Mouse (Mus musculus) forebrain, embryonic 16.5 days (tissue): Measurements from ENCODE around the gene Ggt5. TPM values are rescaled to one million over a fixed set of nuclear protein-coding genes. Genes with fewer than 3 reads are reported as not detected.

ENCODE experiments used
- ATAC-seq: fragments of 200-750 bp; cut with Nextera tagmentation; 2 replicates; pipeline ENCODE4 v1.8.0; 2017; ENCODE audit warnings: mild to moderate bottlenecking, moderate library complexity
- H3K27ac ChIP-seq: fragments of 300-500 bp; sonication (generic); 2 replicates; pipeline ENCODE4 v1.5.1; 2014; ENCODE audit warnings: low read length, control low read depth
- H3K27me3 ChIP-seq: fragments of 300-500 bp; sonication (generic); replicated peaks from 2 replicates; pipeline ENCODE4 v1.6.1; 2014; ENCODE audit warnings: low read length; ENCODE audit not compliant: control insufficient read depth, insufficient read depth
- H3K36me3 ChIP-seq: fragments of 300-500 bp; sonication (generic); 2 replicates; pipeline ENCODE4 v1.6.1; 2014; ENCODE audit not compliant: control insufficient read depth, insufficient read depth
- H3K4me1 ChIP-seq: fragments of 300-500 bp; sonication (generic); replicated peaks from 2 replicates; pipeline ENCODE4 v1.6.1; 2014; ENCODE audit warnings: low read length; ENCODE audit not compliant: control insufficient read depth, insufficient read depth
- H3K4me2 ChIP-seq: fragments of 300-500 bp; sonication (generic); 2 replicates; pipeline ENCODE4 v1.6.1; 2014; ENCODE audit warnings: mild to moderate bottlenecking, low read length, control low read depth
- H3K4me3 ChIP-seq: fragments of 300-500 bp; sonication (generic); replicated peaks from 2 replicates; pipeline ENCODE4 v1.5.1; 2014; ENCODE audit warnings: mild to moderate bottlenecking, low read length, control low read depth
- H3K9ac ChIP-seq: fragments of 300-500 bp; sonication (generic); replicated peaks from 2 replicates; pipeline ENCODE4 v1.6.1; 2014; ENCODE audit warnings: low read depth, low read length, control low read depth
- H3K9me3 ChIP-seq: fragments of 300-500 bp; sonication (generic); 2 replicates; pipeline ENCODE4 v1.6.1; 2016; ENCODE audit warnings: low read length; ENCODE audit not compliant: control insufficient read depth
- WGBS: fragments of 180-500 bp; shearing (Covaris S2); extraction: QIAGEN DNeasy Blood & Tissue Kit; methylation state at CpG from one replicate; pipeline ENCODE4 v1.1.7; 2014; 5-methylcytosine and 5-hydroxymethylcytosine counted together
- polyA plus RNA-seq: library from polyadenylated mRNA; unstranded; fragments of >200 nt; fragmentation: Nextera tagmentation; extraction: Ambion mirVana; gene quantifications from 2 replicates; pipeline ENCODE4 v1.2.1, GENCODE M21; 2015

Ggt5 gene
- polyA plus RNA-seq, 1 experiment from 2014 or later, result 3.7 TPM

DNA sequence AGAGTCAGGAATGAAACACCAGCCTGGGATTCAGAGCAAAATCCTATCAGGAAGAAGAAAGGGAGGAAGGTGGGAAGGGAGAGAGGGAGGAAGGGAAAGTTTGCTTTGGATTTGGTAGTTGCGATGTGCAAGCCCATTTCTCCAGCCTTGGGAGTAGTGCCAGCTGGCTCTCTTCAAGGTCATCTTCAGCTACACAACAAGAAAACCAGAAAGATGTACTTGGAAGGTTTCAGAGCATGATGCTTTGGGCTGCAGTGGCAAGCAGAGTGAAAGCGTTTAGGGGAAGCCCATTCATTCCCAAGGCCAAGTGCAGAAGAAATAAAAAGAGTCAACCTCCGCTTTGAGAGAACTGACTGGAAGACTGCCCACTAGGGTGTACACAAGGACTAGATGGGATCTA, 38.4 kb downstream of the Ggt5 start:
- H3K9me3 ChIP-seq, result no peaks in the 10 kb centered on the region
- H3K9ac ChIP-seq, result no peak overlapping the region
- no peak for ATAC-seq
- no peaks in the 10 kb centered on the region for H3K36me3 ChIP-seq
- H3K27ac ChIP-seq, result no peak overlapping the region
- no peaks in the 10 kb centered on the region for H3K4me1 ChIP-seq
- H3K4me2 ChIP-seq, result no peak overlapping the region
- 46% methylated on average over 3 of the region's 3 CpGs for WGBS
- H3K27me3 ChIP-seq, result no peaks in the 10 kb centered on the region
- H3K4me3 ChIP-seq, result no peak overlapping the region

DNA sequence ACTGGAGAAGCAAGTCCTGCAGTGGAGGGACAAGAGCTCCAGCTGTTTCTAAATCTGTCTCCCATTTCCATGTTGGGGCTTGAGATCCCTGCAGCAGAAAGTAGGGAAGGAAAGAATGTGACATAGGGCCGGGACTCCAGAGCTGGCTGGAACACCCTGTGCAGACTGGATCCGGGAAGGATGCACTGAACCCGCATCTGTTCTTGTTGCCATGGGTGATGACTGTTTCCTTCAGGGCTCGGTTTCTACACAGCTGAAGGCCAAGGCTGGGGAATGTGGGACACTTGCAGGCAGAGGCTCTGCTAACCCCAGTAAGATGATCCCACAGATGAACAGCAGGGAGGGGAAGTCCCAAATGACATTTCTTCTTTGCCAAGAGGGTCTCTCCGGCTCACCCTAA, 43.5 kb downstream of the Ggt5 start:
- no peaks in the 10 kb centered on the region for H3K36me3 ChIP-seq
- 56% methylated on average over 5 of the region's 5 CpGs for WGBS
- no peak overlapping the region for H3K27ac ChIP-seq
- no peaks in the 10 kb centered on the region for H3K9me3 ChIP-seq
- H3K9ac ChIP-seq, result no peak overlapping the region
- H3K4me2 ChIP-seq, result no peak overlapping the region
- no peaks in the 10 kb centered on the region for H3K27me3 ChIP-seq
- peak; percentile 41; the same call in 1 of the 2 replicates for ATAC-seq
- H3K4me1 ChIP-seq, result no peaks in the 10 kb centered on the region
- H3K4me3 ChIP-seq, result no peak overlapping the region

DNA sequence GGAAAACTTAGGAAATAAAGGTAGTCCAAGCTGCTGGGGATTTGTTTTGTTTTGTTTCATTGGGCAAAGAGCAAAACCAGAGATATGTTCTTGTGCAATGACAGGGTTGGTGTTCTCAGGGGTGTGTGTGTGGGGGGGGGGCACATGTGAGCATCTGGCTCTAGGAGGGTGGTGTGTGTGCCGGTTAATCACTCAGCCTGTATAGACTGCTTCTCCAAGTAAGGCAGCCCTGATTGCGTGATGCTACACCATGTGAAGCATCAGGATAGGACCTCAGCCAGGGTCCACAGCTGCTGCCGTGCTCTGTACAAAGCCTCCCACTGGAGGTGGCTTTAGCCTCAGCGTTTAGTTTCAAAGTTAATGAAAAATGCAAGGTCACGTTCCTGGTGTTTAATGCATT, 43.9 kb downstream of the Ggt5 start:
- no peak overlapping the region for H3K4me2 ChIP-seq
- H3K27me3 ChIP-seq, result no peaks in the 10 kb centered on the region
- H3K4me3 ChIP-seq, result no peak overlapping the region
- 81% methylated on average over 5 of the region's 5 CpGs for WGBS
- H3K9me3 ChIP-seq, result no peaks in the 10 kb centered on the region
- no peaks in the 10 kb centered on the region for H3K36me3 ChIP-seq
- no peak overlapping the region for H3K27ac ChIP-seq
- H3K9ac ChIP-seq, result no peak overlapping the region
- no peaks in the 10 kb centered on the region for H3K4me1 ChIP-seq
- ATAC-seq, result no peak

DNA sequence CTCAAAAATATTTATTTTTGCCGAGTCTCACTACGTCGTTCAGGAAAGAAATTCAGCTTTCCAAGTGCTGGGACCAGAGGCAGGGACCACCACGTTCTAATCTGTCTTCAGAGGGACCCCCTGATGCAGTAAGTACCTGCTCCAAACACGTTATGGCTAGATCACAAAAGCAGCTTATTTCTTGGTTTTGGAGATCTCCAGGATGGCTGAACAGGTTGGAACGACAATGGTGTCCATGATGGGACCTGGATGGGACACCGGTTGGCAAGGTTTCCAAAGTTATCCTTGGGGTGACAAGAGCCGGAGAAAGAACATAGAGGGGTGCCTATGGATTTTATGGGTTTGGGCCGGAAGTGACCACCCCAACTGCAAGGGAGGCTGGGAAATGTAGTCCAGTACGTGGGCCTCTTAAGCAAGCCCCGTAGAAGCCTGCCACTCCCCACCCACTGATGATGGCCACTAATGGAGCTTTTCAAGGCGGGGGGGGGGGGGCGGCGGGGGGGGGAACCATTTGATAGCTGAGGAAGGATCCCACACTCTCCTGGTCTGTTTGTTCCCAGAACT, 44.5 kb downstream of the Ggt5 start:
- Histone ChIP-seq H3K4me2 (no peak overlapping the region), H3K9me3 (no peaks in the 10 kb centered on the region), H3K9ac (no peak overlapping the region), H3K4me3 (no peak overlapping the region), H3K27me3 (no peaks in the 10 kb centered on the region), H3K36me3 (no peaks in the 10 kb centered on the region), H3K27ac (no peak overlapping the region), H3K4me1 (no peaks in the 10 kb centered on the region)
- WGBS, result 72% methylated on average over 13 of the region's 14 CpGs
- no peak for ATAC-seq

DNA sequence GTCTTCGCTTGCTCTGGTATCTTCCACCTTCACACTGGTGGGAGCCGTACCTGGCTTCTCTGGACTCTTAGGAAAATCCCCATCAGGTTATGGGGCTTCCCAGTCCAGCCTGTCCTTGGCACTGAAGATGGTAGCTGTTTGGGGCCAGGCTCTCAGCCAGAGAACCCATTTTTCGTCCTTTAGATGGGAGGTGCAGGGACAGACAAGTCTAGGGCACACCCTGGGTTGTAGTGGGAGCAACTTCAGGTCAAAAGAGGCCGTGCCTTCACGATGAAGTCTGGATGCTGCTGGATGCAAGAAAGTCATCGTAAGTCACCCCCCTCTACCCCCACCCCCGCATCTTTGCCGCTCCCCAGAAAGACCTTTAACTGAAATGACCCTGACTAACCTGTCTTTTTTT, 45.5 kb downstream of the Ggt5 start:
- no peak overlapping the region for H3K9ac ChIP-seq
- 97% methylated on average over 8 of the region's 8 CpGs for WGBS
- ATAC-seq, result no peak

DNA sequence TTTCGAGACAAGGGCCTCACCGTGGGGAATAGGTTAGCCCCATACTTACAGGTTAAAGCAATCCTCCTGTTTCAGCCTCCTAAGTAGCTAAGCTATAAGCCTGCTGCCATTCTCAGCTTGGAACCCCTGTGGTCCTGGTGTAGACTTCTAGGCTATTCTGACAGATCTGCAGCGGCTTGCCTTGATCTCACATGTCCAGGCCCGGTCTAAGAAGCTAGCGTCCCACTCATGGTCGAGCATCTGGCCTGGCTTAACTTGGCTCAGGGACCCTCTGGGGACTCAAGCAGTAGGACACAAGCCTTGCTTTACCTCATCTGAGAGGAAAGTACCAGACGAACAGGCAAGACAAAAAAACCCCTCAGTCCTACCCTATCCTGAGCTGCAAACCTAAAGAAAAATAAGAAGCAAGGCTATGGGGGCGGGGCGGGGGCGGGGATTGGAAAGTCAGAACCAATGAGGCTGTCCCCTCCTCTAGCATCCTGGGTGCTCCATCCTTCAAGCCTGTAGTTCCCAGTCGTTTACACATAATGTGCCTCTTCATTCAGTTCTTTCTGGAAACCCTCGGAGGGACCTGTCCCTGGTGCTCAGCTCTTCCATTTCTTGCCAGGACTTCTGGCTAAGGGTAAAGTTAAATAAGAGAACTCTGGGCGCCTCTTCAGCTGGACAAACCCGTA, 46.0 kb downstream of the Ggt5 start:
- H3K27me3 ChIP-seq, result no peaks in the 10 kb centered on the region
- H3K27ac ChIP-seq, result no peak overlapping the region
- no peaks in the 10 kb centered on the region for H3K4me1 ChIP-seq
- no peak overlapping the region for H3K4me2 ChIP-seq
- H3K9ac ChIP-seq, result no peak overlapping the region
- no peak for ATAC-seq
- WGBS, result 70% methylated on average over 14 of the region's 14 CpGs
- H3K4me3 ChIP-seq, result no peak overlapping the region
- no peaks in the 10 kb centered on the region for H3K9me3 ChIP-seq
- no peaks in the 10 kb centered on the region for H3K36me3 ChIP-seq

More for the DNA sequence above, 45.5 kb downstream of the Ggt5 start:
- Histone ChIP-seq H3K4me3 (no peak overlapping the region), H3K4me1 (no peaks in the 10 kb centered on the region), H3K27me3 (no peaks in the 10 kb centered on the region), H3K36me3 (no peaks in the 10 kb centered on the region), H3K9me3 (no peaks in the 10 kb centered on the region), H3K4me2 (no peak overlapping the region), H3K27ac (no peak overlapping the region)

DNA sequence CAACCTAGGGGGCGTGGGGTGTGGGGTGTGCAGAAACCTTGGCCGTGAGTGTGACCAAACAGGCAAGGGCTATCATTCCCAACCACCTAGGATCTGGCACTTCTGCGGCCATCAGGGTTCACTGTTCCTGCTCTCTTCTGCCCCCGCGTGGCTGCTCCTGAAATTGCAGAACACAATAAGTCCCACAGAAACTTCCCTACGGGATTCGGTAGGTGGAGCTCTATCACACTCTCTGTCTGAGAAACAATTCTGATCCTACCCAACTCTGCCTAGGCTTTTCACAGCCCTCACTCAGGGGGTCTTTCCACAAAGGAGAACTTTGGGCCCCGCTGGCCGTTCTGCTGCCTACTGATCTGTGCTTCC, 46.5 kb downstream of the Ggt5 start:
- H3K27me3 ChIP-seq, result no peaks in the 10 kb centered on the region
- H3K9ac ChIP-seq, result no peak overlapping the region
- no peaks in the 10 kb centered on the region for H3K9me3 ChIP-seq
- peak; percentile 26; the same call in 1 of the 2 replicates for ATAC-seq
- no peak overlapping the region for H3K4me3 ChIP-seq
- H3K27ac ChIP-seq, result no peak overlapping the region
- H3K4me2 ChIP-seq, result no peak overlapping the region
- no peaks in the 10 kb centered on the region for H3K36me3 ChIP-seq
- no peaks in the 10 kb centered on the region for H3K4me1 ChIP-seq
- 4% methylated on average over 9 of the region's 9 CpGs for WGBS

DNA sequence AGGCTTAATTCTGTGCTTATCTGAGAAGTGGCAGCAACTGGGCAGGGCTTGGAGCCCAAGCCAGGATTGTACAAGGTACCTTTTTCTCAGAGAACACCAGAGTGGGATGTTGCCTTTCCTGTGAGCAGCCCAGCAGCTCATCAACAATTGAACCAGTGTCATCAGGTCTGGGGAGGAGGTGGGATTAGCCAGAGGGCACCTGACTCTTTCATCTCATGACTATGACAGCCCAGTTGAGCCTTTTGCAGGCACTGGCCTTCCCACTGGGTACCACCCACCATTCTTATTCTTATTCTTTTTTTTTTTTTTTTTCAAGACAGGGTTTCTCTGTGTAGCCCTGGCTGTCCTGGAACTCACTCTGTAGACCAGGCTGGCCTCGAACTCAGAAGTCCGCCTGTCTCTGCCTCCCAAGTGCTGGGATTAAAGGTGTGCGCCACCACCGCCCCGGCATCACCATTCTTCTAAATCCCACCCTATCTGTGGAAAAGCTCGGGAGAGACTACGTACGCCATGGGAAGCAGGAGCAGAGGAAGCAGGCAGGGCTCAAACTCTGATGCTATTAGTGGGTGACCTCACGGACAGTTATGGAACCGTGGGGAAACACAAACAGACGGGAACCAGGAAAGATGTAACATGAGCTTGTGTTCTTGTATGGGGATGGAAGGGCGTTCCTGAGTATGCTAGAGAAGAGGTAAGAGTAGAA, 47.1 kb downstream of the Ggt5 start:
- no peaks in the 10 kb centered on the region for H3K4me1 ChIP-seq
- no peak overlapping the region for H3K27ac ChIP-seq
- 93% methylated on average over 12 of the region's 12 CpGs for WGBS
- H3K9me3 ChIP-seq, result no peaks in the 10 kb centered on the region
- no peak overlapping the region for H3K4me3 ChIP-seq
- no peaks in the 10 kb centered on the region for H3K36me3 ChIP-seq
- H3K27me3 ChIP-seq, result no peaks in the 10 kb centered on the region
- H3K9ac ChIP-seq, result no peak overlapping the region
- H3K4me2 ChIP-seq, result no peak overlapping the region
- ATAC-seq, result no peak

DNA sequence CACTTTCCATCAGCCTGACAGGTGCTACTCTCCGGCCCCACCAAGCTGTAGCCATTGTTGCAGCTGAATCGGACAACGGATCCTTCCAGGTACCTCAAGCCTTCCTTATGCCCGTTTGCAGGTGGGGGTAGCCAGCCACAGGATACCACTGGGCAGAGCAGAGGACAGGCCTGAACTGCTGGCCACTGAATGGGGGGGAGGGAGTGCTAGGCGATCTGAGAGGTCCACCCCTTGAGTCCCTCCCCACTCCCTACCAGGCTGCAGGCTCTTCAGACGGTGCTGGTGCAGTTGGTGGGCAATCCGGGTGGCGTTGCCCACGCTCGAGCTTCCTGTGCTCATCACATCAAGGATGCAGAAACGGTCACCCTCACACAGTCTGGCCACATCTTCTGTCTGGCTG, 48.6 kb downstream of the Ggt5 start:
- Histone ChIP-seq H3K4me3 (no peak overlapping the region), H3K9ac (no peak overlapping the region), H3K9me3 (no peaks in the 10 kb centered on the region), H3K4me2 (no peak overlapping the region), H3K27ac (no peak overlapping the region), H3K36me3 (no peaks in the 10 kb centered on the region), H3K27me3 (no peaks in the 10 kb centered on the region), H3K4me1 (no peaks in the 10 kb centered on the region)
- 90% methylated on average over 11 of the region's 11 CpGs for WGBS
- ATAC-seq, result no peak
